Mouse (Mus musculus) limb, embryonic 14.5 days (tissue): ENCODE data around the gene Togaram2. TPM values are rescaled to one million over a fixed set of nuclear protein-coding genes. Genes with fewer than 3 reads are reported as not detected.

ENCODE experiments used
- ATAC-seq: fragments of 200-750 bp; cut with Nextera tagmentation; 2 replicates; pipeline ENCODE4 v1.8.0; 2017; ENCODE audit warnings: low read depth, moderate number of reproducible peaks, moderate TSS enrichment; ENCODE audit not compliant: low FRiP score
- DNase-seq: peaks from one replicate; pipeline ENCODE4 v3.0.0-alpha.2; 2015; ENCODE audit warnings: low spot score
- H3K27ac ChIP-seq: fragments of 300-500 bp; sonication (generic); replicated peaks from 2 replicates; pipeline ENCODE4 v1.5.1; 2014; ENCODE audit warnings: low read depth, mild to moderate bottlenecking, low read length, moderate library complexity, mixed read lengths
- H3K27me3 ChIP-seq: fragments of 300-500 bp; sonication (generic); 2 replicates; pipeline ENCODE4 v1.6.1; 2014; ENCODE audit warnings: low read length, mixed read lengths; ENCODE audit not compliant: control insufficient read depth, insufficient read depth
- H3K36me3 ChIP-seq: fragments of 300-500 bp; sonication (generic); 2 replicates; pipeline ENCODE4 v1.6.1; 2014; ENCODE audit warnings: mild to moderate bottlenecking, low read length, moderate library complexity, mixed read lengths; ENCODE audit not compliant: control insufficient read depth, insufficient read depth
- H3K4me1 ChIP-seq: fragments of 300-500 bp; sonication (generic); 2 replicates; pipeline ENCODE4 v1.6.1; 2014; ENCODE audit warnings: antibody characterized with exemption, low read length, mixed read lengths; ENCODE audit not compliant: control insufficient read depth, insufficient read depth
- H3K4me2 ChIP-seq: fragments of 300-500 bp; sonication (generic); replicated peaks from 2 replicates; pipeline ENCODE4 v1.6.1; 2014; ENCODE audit warnings: low read depth, mild to moderate bottlenecking, low read length, moderate library complexity; ENCODE audit not compliant: severe bottlenecking
- H3K4me3 ChIP-seq: fragments of 300-500 bp; sonication (generic); replicated peaks from 2 replicates; pipeline ENCODE4 v1.5.1; 2014; ENCODE audit warnings: low read length
- H3K9ac ChIP-seq: fragments of 300-500 bp; sonication (generic); 2 replicates; pipeline ENCODE4 v1.6.1; 2014; ENCODE audit warnings: mild to moderate bottlenecking, low read depth, low read length, moderate library complexity; ENCODE audit not compliant: severe bottlenecking
- H3K9me3 ChIP-seq: fragments of 300-500 bp; sonication (generic); 2 replicates; pipeline ENCODE4 v1.6.1; 2016; ENCODE audit warnings: low read length; ENCODE audit not compliant: control insufficient read depth
- POLR2A ChIP-seq: fragments of 200-500 bp; IDR thresholded peaks from 2 replicates; pipeline ENCODE4 v1.8.0; 2012; ENCODE audit warnings: inconsistent platforms, mild to moderate bottlenecking, moderate library complexity, borderline replicate concordance; ENCODE audit not compliant: insufficient read depth, insufficient read length; ENCODE audit errors: extremely low read depth
- WGBS: fragments of 180-500 bp; shearing (Covaris S2); extraction: QIAGEN DNeasy Blood & Tissue Kit; methylation state at CpG from one replicate; pipeline ENCODE4 v1.1.7; 2014; 5-methylcytosine and 5-hydroxymethylcytosine counted together
- polyA plus RNA-seq, 2 experiments: library from polyadenylated mRNA; depleted of rRNA in 1 of 2; stranded (reverse) in 1 of 2; unstranded in 1 of 2; fragments of >200 nt; fragmentation: Nextera tagmentation in 1 of 2; extraction: Ambion mirVana in 1 of 2; gene quantifications; 2 replicates each; pipeline versions ENCODE4 v1.2.1 to v1.2.3; 2012 to 2014

Togaram2 gene
- polyA plus RNA-seq, 2 experiments, result 0.08 to 0.24 TPM

DNA sequence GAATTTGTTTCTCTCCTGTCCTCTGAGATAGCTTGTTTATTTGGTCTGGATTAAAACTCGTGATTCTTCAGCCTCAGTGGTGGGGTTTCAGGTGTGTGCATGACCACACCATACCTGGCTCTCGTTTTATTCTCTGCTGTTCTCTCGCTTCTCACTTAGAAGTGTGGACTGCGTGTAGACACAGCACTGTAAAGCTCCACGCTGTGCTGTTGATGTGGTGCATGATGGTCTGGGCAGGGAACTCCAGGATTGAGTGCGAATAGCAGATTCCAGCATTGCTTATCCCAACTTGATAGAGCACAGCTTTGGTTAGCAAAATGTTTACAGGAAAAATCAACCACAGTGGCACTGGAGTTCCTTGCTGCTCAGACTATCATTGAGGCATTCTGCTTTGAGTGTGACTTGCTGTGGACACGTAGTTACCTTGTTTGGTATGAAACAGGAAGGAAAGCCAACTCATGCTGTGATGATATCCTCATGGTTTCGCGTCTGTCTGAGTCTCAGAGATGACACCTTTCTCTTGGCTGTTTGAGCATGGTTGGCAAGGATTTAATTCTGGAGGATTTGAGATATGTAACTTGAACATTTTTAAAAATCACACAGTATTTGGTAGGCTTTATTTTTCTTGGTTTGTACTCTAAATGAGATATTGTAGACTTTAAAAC, 32.5 kb upstream of the Togaram2 start:
- ATAC-seq (no peak), DNase-seq (no peak)
- no peak for TF ChIP-seq POLR2A

GRCm38 (mm10) chr17:71642190-71642589, 30.9 kb upstream of the Togaram2 start:
- Histone ChIP-seq H3K9ac (no peak overlapping the region), H3K4me2 (no peak overlapping the region), H3K36me3 (peaks cover 88% of the 10 kb centered on the region), H3K4me3 (no peak overlapping the region), H3K9me3 (no peaks in the 10 kb centered on the region), H3K27ac (no peak overlapping the region), H3K27me3 (no peaks in the 10 kb centered on the region), H3K4me1 (no peaks in the 10 kb centered on the region)
- DNase-seq (no peak), ATAC-seq (no peak)
- 83% methylated on average over 3 of the region's 3 CpGs for WGBS
- no peak for TF ChIP-seq POLR2A

More for the DNA sequence above, 32.5 kb upstream of the Togaram2 start:
- WGBS, result 91% methylated on average over 9 of the region's 9 CpGs
- Histone ChIP-seq H3K9ac (no peak overlapping the region), H3K9me3 (no peaks in the 10 kb centered on the region), H3K4me2 (no peak overlapping the region), H3K4me1 (no peaks in the 10 kb centered on the region), H3K4me3 (no peak overlapping the region), H3K36me3 (peaks cover 89% of the 10 kb centered on the region), H3K27me3 (no peaks in the 10 kb centered on the region), H3K27ac (no peak overlapping the region)

DNA sequence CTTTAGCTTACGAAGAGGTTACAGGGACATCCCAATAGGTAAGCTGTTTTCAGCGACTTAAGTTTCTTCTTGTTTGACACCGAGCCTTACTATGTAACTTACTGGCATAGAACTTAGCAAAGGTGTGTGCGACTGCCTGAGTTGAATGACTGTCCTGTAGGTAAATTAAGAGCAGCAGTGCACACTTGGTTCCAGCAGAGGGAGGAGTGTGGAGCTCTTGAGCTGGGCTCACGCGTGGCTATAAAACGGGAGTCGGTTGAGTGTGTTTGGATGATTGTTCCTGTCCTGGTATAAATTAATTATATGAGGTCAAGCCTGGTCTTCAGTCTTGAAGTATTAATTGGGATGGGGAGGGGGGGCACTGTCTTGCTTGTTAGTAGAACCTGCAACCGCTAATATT, 23.1 kb upstream of the Togaram2 start:
- no peak overlapping the region for H3K9ac ChIP-seq
- H3K4me2 ChIP-seq, result no peak overlapping the region
- WGBS, result 81% methylated on average over 9 of the region's 9 CpGs
- H3K4me3 ChIP-seq, result no peak overlapping the region
- no peaks in the 10 kb centered on the region for H3K27me3 ChIP-seq
- ATAC-seq (no peak), DNase-seq (no peak)
- no peak overlapping the region for H3K27ac ChIP-seq
- H3K9me3 ChIP-seq, result no peaks in the 10 kb centered on the region
- TF ChIP-seq POLR2A, result no peak
- H3K36me3 ChIP-seq, result peaks cover 78% of the 10 kb centered on the region
- no peaks in the 10 kb centered on the region for H3K4me1 ChIP-seq

GRCm38 (mm10) chr17:71652495-71652894, 20.6 kb upstream of the Togaram2 start:
- 91% methylated on average over 2 of the region's 2 CpGs for WGBS
- no peaks in the 10 kb centered on the region for H3K4me1 ChIP-seq
- ATAC-seq (no peak), DNase-seq (no peak)
- no peak overlapping the region for H3K27ac ChIP-seq
- no peak overlapping the region for H3K4me2 ChIP-seq
- H3K27me3 ChIP-seq, result no peaks in the 10 kb centered on the region
- no peaks in the 10 kb centered on the region for H3K9me3 ChIP-seq
- peaks cover 75% of the 10 kb centered on the region for H3K36me3 ChIP-seq
- H3K4me3 ChIP-seq, result no peak overlapping the region
- H3K9ac ChIP-seq, result no peak overlapping the region
- no peak for TF ChIP-seq POLR2A

DNA sequence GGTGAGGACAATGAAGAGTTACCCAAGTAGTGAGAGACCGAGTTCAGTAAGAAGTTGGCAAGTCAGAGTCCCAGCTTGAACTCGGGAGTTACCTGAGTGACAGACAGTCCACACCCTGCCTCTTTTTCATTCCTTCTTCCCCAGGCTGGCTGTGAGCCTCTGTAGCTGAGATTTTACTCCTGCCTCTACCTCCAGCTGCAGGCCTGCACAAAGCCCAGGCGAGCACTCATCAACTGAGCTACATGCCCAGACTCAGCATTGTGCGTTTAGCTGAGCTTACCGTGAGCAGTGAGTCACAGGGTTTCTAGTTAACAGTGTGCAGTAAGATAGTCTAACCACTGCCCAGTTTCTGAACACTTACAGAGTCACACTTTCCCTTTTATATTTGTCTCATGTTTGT, 20.1 kb upstream of the Togaram2 start:
- no peak for DNase-seq
- no peak for TF ChIP-seq POLR2A
- no peak overlapping the region for H3K4me2 ChIP-seq
- peaks cover 75% of the 10 kb centered on the region for H3K36me3 ChIP-seq
- no peak overlapping the region for H3K27ac ChIP-seq
- 84% methylated on average over 5 of the region's 5 CpGs for WGBS
- H3K9ac ChIP-seq, result no peak overlapping the region
- H3K4me1 ChIP-seq, result no peaks in the 10 kb centered on the region
- no peak for ATAC-seq
- no peaks in the 10 kb centered on the region for H3K9me3 ChIP-seq
- H3K4me3 ChIP-seq, result no peak overlapping the region
- H3K27me3 ChIP-seq, result no peaks in the 10 kb centered on the region
